Mouse (Mus musculus): ENCODE results near the gene Rps19.

DNA sequence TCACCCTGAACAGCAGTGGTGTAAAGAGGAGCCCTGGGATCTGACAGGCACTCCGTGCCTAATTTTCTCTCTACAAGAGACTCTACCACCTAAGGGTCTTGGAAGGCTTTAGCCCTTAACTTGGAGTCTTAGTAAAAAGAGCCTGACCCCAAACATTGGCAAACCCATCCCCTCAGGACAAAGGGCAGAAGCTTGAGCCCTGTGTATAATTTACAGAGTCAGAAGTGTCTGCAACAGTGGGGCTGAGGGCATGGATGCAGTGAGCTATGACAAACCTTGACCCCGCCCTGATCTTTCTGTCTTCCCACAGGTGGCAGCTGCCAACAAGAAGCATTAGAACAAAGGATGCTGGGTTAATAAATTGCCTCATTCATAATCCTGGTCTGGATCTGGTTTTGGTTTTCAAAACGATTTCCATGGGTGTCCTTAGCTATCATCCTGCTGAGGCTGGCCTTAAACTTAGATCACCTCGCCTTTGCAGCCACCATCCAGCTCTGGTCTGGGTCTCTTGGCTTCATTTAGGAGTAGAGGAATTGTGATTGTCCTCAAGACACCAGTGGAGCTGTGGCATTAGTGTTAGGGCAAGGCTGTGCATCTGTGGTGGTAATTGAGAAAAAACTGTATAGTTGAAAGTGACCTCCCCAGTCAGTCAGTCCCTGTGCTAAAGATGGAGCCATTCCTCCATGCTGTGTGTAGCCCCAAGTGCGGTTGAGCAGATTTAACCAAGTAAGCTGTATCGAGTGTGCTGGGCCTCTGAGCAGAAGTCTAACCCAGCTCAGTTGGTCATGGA is 5.5 kb downstream of the Rps19 start:
- TF ChIP-seq POLR2A (IDR thresholded peaks at IDR 0.05; ENCODE audit: low read depth, low read length), result no peak
- no peak for TF ChIP-seq CTCF (conservative IDR thresholded peaks at IDR 0.05; ENCODE audit: insufficient read depth, insufficient read length, low read depth, low read length)

Data from kidney, adult 2 months (tissue).